Mouse (Mus musculus) midbrain, embryonic 12.5 days (tissue): ENCODE measurements around the gene Tlr13. TPM values are rescaled to one million over a fixed set of nuclear protein-coding genes. Genes with fewer than 3 reads are reported as not detected.
A peak's percentile ranks its signal among the peaks of the same experiment; 100 is the strongest.
"Not testable (repeated sequence)": the region's sequence is repeated elsewhere in the genome, so short reads cannot be mapped to it uniquely, and the experiment has no call there.

Experiments used
- ATAC-seq: fragments of 200-750 bp; cut with Nextera tagmentation; 2 replicates; pipeline ENCODE4 v1.8.0; 2017; ENCODE audit warnings: low read depth, moderate TSS enrichment, moderate library complexity; ENCODE audit not compliant: low FRiP score
- H3K27ac ChIP-seq: fragments of 300-500 bp; sonication (generic); replicated peaks from 2 replicates; pipeline ENCODE4 v1.5.1; 2016; ENCODE audit warnings: mild to moderate bottlenecking
- H3K27me3 ChIP-seq: fragments of 300-500 bp; sonication (generic); 2 replicates; pipeline ENCODE4 v1.6.1; 2016; ENCODE audit warnings: mild to moderate bottlenecking
- H3K36me3 ChIP-seq: fragments of 300-500 bp; sonication (generic); 2 replicates; pipeline ENCODE4 v1.6.1; 2016
- H3K4me1 ChIP-seq: fragments of 300-500 bp; sonication (generic); 2 replicates; pipeline ENCODE4 v1.6.1; 2016
- H3K4me2 ChIP-seq: fragments of 300-500 bp; sonication (generic); replicated peaks from 2 replicates; pipeline ENCODE4 v1.6.1; 2016; ENCODE audit warnings: mild to moderate bottlenecking, moderate library complexity
- H3K4me3 ChIP-seq: fragments of 300-500 bp; sonication (generic); 2 replicates; pipeline ENCODE4 v1.5.1; 2016; ENCODE audit warnings: mild to moderate bottlenecking
- H3K9ac ChIP-seq: fragments of 300-500 bp; sonication (generic); replicated peaks from 2 replicates; pipeline ENCODE4 v1.6.1; 2016; ENCODE audit warnings: mild to moderate bottlenecking, moderate library complexity
- H3K9me3 ChIP-seq: fragments of 300-500 bp; sonication (generic); 2 replicates; pipeline ENCODE4 v1.6.1; 2016; ENCODE audit warnings: mild to moderate bottlenecking
- WGBS: fragments of 180-500 bp; shearing (Covaris S2); methylation state at CpG from one replicate; pipeline ENCODE4 v1.1.7; 2016; 5-methylcytosine and 5-hydroxymethylcytosine counted together
- polyA plus RNA-seq: library from polyadenylated mRNA; unstranded; fragments of >200 nt; fragmentation: Nextera tagmentation; extraction: Ambion mirVana; gene quantifications from 2 replicates; pipeline ENCODE4 v1.2.1, GENCODE M21; 2016

Gene Tlr13
- polyA plus RNA-seq, 1 experiment from 2014 or later: 0.28 TPM

DNA sequence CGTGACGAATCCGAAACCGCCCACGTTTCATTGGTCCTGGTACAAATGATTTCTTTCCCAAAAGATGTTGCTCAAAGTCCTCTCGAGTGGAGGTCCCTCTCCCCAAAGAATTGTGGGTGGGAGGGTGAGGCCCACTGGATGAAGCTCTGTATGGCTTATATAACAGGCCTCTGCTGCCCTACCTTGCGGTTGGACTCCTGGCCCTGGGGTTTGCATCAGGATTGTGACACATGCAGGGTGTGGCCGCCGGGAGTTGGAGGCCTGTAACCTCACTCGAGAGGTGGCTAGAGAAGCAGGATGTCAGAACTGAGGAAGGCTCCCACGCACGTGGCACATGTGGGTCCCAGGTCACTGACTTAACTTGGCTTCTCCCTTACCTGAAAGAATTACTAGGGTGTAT, 44.7 kb downstream of the Tlr13 start:
- ATAC-seq: no peak
- peak overlapping the region; percentile 57 for H3K9ac ChIP-seq
- H3K4me1 ChIP-seq: peaks cover 25% of the 10 kb centered on the region
- peak overlapping the region; percentile 61 for H3K27ac ChIP-seq
- WGBS: 31% methylated on average over 12 of the region's 12 CpGs
- no peaks in the 10 kb centered on the region for H3K9me3 ChIP-seq
- H3K36me3 ChIP-seq: no peaks in the 10 kb centered on the region
- H3K4me2 ChIP-seq: peak overlapping the region; percentile 63
- peak overlapping the region; percentile 54 for H3K4me3 ChIP-seq
- H3K27me3 ChIP-seq: no peaks in the 10 kb centered on the region

DNA sequence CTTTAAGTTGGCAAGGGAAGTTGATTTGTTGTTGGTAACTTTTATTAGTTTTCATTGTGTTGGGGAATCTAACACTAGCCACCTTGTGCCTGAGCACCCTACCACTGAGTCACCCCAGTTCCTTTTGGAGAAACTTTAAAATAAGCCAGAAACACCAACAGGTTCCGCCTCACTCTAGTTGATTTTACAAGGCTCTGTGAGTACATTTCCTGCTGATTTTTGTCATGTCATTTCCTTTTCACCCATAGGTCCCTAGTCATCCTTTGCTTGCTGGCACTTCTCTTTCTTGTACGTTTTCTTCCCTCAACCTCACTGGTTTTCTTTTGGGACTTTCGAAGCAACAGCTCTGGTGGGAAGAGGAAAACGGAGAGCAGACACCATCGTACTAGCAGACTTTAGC, 46.4 kb downstream of the Tlr13 start:
- WGBS: 70% methylated on average over 5 of the region's 5 CpGs
- H3K36me3 ChIP-seq: peaks cover 8% of the 10 kb centered on the region; the same call in 1 of the 2 replicates
- peaks cover 25% of the 10 kb centered on the region for H3K4me1 ChIP-seq
- peak overlapping the region; percentile 63 for H3K4me2 ChIP-seq
- no peaks in the 10 kb centered on the region for H3K27me3 ChIP-seq
- ATAC-seq: no peak
- H3K4me3 ChIP-seq: peak overlapping the region; percentile 54
- H3K9me3 ChIP-seq: no peaks in the 10 kb centered on the region
- no peak overlapping the region for H3K27ac ChIP-seq
- H3K9ac ChIP-seq: peak overlapping the region; percentile 57; the same call in 1 of the 2 replicates

DNA sequence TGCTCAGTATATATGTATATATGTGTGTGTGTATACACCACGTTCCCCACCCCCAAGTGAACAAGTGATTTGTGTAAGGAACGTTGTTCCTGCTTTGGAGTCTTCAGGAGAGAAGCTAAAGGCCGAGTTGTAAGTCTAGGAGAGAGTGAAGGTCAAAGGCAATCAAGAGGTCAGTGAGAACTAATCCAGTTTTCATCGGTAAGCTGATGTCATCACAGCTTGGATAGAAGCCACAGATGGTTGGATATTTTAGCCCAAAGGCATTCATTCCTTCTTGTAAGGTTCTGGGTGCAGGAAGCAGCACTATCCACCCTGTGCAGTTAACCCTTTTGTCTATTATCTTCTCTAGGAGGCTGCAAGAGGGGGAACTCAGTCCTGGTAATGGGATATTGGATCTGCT, 47.1 kb downstream of the Tlr13 start:
- Histone ChIP-seq H3K9ac (no peak overlapping the region), H3K27me3 (no peaks in the 10 kb centered on the region), H3K4me3 (no peak overlapping the region), H3K4me2 (peak overlapping the region; percentile 63), H3K27ac (no peak overlapping the region), H3K36me3 (peaks cover 8% of the 10 kb centered on the region; the same call in 1 of the 2 replicates), H3K4me1 (peaks cover 25% of the 10 kb centered on the region), H3K9me3 (no peaks in the 10 kb centered on the region)
- 58% methylated on average over 4 of the region's 4 CpGs for WGBS
- ATAC-seq: no peak

DNA sequence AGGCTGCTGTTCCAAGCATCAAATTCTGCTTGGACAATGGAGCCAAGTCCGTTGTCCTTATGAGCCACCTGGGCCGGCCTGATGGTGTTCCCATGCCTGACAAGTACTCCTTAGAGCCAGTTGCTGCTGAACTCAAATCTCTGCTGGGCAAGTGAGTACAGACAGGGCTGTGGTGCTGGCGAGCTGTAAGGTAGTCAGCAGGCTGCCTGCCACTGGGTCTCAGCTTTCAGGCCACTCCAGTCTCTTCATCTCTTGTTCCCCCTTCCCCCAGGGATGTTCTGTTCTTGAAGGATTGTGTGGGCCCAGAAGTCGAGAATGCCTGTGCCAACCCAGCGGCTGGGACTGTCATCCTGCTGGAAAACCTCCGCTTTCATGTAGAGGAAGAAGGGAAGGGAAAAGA, 51.4 kb downstream of the Tlr13 start:
- 90% methylated on average over 6 of the region's 6 CpGs for WGBS
- not testable (repeated sequence) for H3K4me1 ChIP-seq, H3K9me3 ChIP-seq, H3K4me2 ChIP-seq, H3K27me3 ChIP-seq, ATAC-seq, H3K27ac ChIP-seq, H3K4me3 ChIP-seq, H3K9ac ChIP-seq
- H3K36me3 ChIP-seq: peaks cover 21% of the 10 kb centered on the region

DNA sequence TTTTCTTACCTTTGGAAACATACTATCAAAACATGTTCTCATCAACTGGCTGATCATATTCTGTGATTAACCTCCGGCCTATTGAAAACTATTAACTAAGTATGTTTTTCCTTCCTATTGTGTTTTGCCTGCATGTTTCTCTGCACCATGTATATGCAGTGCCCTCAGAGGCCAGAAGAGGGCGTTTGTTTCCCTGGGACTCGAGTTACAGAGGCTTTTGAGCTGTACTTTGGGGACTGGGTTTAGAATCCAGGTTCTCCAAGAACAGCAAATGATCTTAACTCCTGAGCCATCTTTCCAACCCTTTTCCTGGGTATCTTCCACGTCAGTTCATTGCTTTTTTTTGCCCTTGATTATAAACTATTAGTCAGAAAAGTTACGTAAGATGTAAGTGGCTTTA, 54.3 kb downstream of the Tlr13 start:
- Histone ChIP-seq H3K36me3 (peaks cover 38% of the 10 kb centered on the region), H3K27ac (no peak overlapping the region), H3K4me2 (no peak overlapping the region), H3K27me3 (no peaks in the 10 kb centered on the region), H3K4me1 (no peaks in the 10 kb centered on the region), H3K9ac (no peak overlapping the region), H3K4me3 (no peak overlapping the region), H3K9me3 (no peaks in the 10 kb centered on the region)
- WGBS: 69% methylated on average over 5 of the region's 5 CpGs
- ATAC-seq: no peak

DNA sequence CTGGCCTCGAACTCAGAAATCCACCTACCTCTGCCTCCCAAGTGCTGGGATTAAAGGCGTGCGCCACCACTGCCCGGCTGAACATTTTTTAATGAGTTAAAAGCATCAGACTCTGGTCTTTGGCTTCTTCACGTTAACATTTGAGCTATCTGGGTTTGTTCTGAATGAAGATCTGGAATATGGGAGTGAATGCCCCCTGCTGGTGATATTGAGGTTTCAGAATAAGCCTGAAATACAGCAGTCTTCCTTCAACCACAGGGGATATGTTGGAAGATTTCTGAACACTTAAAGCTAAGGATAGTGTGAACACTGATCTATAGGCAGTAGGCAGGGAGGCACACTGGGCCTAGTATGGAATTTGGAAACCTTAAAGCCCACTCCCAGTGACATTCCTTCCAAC, 55.9 kb downstream of the Tlr13 start:
- no peak overlapping the region for H3K4me2 ChIP-seq
- no peak overlapping the region for H3K9ac ChIP-seq
- no peak overlapping the region for H3K4me3 ChIP-seq
- H3K27me3 ChIP-seq: no peaks in the 10 kb centered on the region
- no peak for ATAC-seq
- peaks cover 36% of the 10 kb centered on the region for H3K36me3 ChIP-seq
- H3K4me1 ChIP-seq: no peaks in the 10 kb centered on the region
- no peaks in the 10 kb centered on the region for H3K9me3 ChIP-seq
- WGBS: 89% methylated on average over 5 of the region's 5 CpGs
- no peak overlapping the region for H3K27ac ChIP-seq

DNA sequence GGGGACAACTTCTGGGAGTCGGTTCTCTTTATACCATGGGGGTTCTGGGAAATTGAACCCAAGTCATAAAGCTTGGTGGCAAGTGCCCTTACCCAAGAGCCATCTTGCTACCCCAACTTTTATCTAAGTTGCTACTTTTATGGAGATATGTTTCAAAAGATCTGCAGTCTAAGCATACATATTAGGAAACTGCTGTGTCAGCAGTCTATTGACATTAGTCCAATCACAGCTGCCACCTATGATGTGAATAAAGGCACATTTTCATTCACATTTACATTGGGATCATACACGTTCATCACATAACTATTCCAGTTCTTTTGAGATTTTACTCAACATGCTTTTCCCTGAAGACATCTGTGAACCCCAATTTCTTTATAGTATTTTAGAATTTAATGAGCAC, 66.1 kb downstream of the Tlr13 start:
- no peaks in the 10 kb centered on the region for H3K9me3 ChIP-seq
- H3K4me3 ChIP-seq: no peak overlapping the region
- ATAC-seq: no peak
- peaks cover 2% of the 10 kb centered on the region; the same call in 1 of the 2 replicates for H3K36me3 ChIP-seq
- H3K4me1 ChIP-seq: no peaks in the 10 kb centered on the region
- H3K9ac ChIP-seq: no peak overlapping the region
- WGBS: 89% methylated on average over 2 of the region's 2 CpGs
- H3K4me2 ChIP-seq: no peak overlapping the region
- no peaks in the 10 kb centered on the region for H3K27me3 ChIP-seq
- no peak overlapping the region for H3K27ac ChIP-seq

Other genes with a start within 250 kb of the Tlr13 start
- gene Atrx, start 213.8 kb upstream of the Tlr13 start, polyA plus RNA-seq: 235 and 239 TPM in 2 replicates
- 36.8 and 37.5 TPM in 2 replicates for gene Magt1, start 131.3 kb upstream of the Tlr13 start, polyA plus RNA-seq
- gene Cox7b, start 127.5 kb upstream of the Tlr13 start, polyA plus RNA-seq: 288 and 289 TPM in 2 replicates
- gene Atp7a, start 115.9 kb upstream of the Tlr13 start, polyA plus RNA-seq: 27.8 and 28.0 TPM in 2 replicates
- gene Pgk1, start 43.9 kb downstream of the Tlr13 start, polyA plus RNA-seq: 290 and 294 TPM in 2 replicates
- gene Taf9b, start 78.0 kb downstream of the Tlr13 start, polyA plus RNA-seq: 12.4 and 14.2 TPM in 2 replicates
- gene Fnd3c2, start 112.2 kb downstream of the Tlr13 start, polyA plus RNA-seq: not detected in 2 replicates